In the genomic region with DNA sequence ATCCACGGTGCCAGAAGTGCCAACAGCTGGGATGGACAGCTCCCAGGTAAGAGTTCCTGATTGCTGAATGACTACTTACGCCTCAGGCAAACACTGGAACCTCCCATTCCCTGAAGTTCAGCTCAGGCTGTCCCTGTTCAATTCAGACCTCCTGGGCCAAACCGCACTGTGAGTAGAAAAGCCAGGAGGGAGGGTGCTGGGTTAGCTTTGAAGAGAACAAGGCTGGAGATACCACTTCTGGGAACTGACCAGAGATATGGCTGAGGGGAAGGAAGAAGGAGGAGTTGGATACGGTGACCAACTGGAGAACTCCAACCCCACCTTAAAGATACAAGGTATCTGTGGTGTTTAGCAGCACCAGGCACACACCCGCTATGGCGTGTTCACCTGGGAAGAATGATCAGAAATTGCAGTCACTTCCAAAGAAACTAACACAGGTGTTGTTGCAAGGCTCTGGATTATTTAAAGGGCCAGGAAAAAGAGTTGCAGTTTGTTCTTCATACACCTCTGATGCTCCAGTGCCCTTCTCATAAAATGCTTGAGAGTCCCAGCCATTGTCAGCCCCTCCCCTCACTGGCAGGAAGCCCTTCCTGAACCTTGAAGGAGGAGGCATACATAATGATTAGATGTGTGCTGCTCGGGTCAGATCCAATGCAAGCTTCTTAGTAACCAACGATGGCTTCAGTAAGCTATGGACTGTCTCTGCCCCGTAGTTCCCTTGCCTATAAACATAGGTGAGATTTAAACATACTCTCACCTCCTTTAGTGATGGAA, we compare ENCODE assay signal across 13 mouse cellular contexts.
"Had no signal": no experiment of that assay in that cellular context is flagged by ENCODE, and none has a peak within 500 bp of the region (broad histone marks: within the 10 kb centered on the region; RNA-seq: fewer than 3 reads in every experiment).

No protein-coding gene starts in this region.

- ATAC-seq: liver, embryonic 12.5 days; midbrain, embryonic 15.5 days had no signal

- H3K36me3 ChIP-seq: kidney, embryonic 15.5 days; limb, embryonic 10.5 days; liver, embryonic 12.5 days; midbrain, embryonic 10.5 days; midbrain, embryonic 15.5 days had no signal

- H3K9me3 ChIP-seq: kidney, embryonic 15.5 days; limb, embryonic 10.5 days; liver, embryonic 12.5 days; midbrain, embryonic 10.5 days; midbrain, embryonic 15.5 days had no signal

- H3K27ac ChIP-seq: kidney, embryonic 15.5 days; left cerebral cortex, adult 2 months; limb, embryonic 10.5 days; liver, embryonic 12.5 days; midbrain, embryonic 10.5 days; midbrain, embryonic 15.5 days had no signal

- H3K27me3 ChIP-seq: kidney, embryonic 15.5 days; midbrain, embryonic 15.5 days had no signal

- H3K4me3 ChIP-seq: kidney, embryonic 15.5 days; left cerebral cortex, adult 2 months; limb, embryonic 10.5 days; liver, embryonic 12.5 days; midbrain, embryonic 10.5 days; midbrain, embryonic 15.5 days had no signal

- H3K4me1 ChIP-seq: limb, embryonic 10.5 days; midbrain, embryonic 10.5 days; midbrain, embryonic 15.5 days had no signal

- DNase-seq: kidney, adult 2 months; kidney, postnatal 14 days; lung, embryonic 14.5 days; lung, postnatal 10 days; lung, postnatal 4 days; right cerebral cortex, postnatal 14 days; thymus, postnatal 4 days had no signal

- H3K9ac ChIP-seq: kidney, embryonic 15.5 days; liver, embryonic 12.5 days; lung, embryonic 14.5 days; midbrain, embryonic 15.5 days had no signal

- H3K4me2 ChIP-seq: kidney, embryonic 15.5 days; liver, embryonic 12.5 days; lung, embryonic 14.5 days; midbrain, embryonic 15.5 days had no signal
